Mouse (Mus musculus): ENCODE measurements around the gene Dync2h1. TPM values are rescaled to one million over a fixed set of nuclear protein-coding genes. Genes with fewer than 3 reads are reported as not detected.
"Not testable (repeated sequence)": the region's sequence is repeated elsewhere in the genome, so short reads cannot be mapped to it uniquely, and the experiment has no call there.

Gene Dync2h1
- total RNA-seq, 2 experiments from 2014 or later = 1.4 to 2.4 TPM

DNA sequence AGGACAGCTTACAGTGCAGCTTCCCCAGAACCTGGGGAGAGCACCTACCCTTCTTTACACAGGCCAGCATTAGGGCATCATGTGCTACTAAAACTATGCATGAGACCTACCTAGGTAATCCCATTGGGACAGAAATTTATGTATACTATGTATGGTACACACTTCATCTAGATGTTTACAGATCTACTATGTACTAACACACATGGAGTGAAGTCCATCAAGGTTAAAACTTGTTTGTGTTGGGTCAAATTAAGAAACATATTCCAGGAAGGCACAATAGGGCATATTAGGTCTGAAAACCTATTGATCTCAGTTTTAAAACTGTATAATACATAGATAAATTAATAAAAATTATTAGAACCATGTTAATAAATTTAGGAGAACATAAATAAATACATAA lies 168.6 kb downstream of the Dync2h1 start:
- no peak for DNase-seq

DNA sequence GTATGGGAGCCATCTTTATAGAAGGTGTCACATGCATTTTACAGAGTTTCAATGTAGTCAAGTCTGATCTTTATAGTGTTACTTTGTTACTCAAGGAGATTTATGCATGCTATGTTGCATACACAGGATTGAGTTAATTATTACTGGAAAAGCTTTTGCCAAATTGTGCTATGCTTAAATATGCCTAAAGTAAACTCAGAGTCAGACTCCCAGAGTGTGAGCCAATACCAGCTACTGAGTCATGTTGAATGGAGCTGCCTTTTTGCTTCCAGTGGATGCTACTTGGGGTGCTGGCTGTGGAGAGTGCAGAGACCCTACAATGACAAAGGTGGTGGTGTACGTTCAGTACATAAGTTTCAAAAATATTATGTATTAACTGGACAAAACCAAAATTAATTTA lies 169.5 kb downstream of the Dync2h1 start:
- no peak for DNase-seq

GRCm38 (mm10) chr9:7009785-7010184 lies 174.5 kb downstream of the Dync2h1 start:
- no peak for DNase-seq

- no peak for DNase-seq
Observed at GRCm38 (mm10) chr9:6994865-6995264, 189.4 kb downstream of the Dync2h1 start.

DNA sequence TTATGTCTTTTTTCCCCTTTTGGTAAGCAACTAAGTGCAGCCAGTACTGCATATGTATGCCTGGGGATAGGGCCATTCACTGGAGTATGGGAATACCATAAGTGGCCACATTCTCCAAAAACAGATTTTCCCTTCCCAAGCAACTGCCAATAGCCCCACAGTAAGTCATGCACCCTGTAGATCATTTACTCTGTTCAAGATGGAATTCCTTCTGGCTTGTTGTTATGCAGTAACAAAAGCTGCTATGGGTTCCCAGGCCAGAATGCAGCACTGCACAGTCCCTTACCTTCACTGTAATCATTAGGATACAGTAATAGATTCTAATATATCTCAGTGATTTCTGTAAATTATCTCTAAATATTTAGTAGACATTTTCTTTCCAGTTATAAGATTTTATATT lies 190.0 kb downstream of the Dync2h1 start:
- no peak for DNase-seq

- no peak for DNase-seq
Observed at GRCm38 (mm10) chr9:6988893-6989685, 195.2 kb downstream of the Dync2h1 start.

- DNase-seq = no peak
Observed at GRCm38 (mm10) chr9:6986161-6986560, 198.1 kb downstream of the Dync2h1 start.

- DNase-seq = no peak
Observed at GRCm38 (mm10) chr9:6969171-6969570, 215.1 kb downstream of the Dync2h1 start.

DNA sequence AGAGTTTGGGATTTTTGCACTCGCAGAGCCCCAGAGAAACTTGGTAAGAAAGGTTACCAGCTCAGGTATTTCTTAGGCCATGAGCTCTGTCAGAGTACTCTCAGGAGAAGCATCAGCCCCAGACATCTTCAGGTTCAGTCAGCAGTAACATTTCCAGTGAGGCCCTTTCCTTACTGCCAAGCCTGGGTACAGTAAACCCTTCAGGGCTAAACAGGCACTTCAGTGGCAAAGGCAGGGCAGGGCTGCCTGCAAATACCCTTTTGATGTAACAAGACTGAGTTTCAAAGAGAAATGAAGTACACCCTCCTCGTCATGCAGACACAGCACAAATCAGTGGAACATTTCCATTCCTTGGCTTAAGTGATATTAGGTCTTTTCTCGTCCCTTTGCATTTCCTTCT lies 219.2 kb downstream of the Dync2h1 start:
- DNase-seq = no peak

GRCm38 (mm10) chr9:6958311-6958710 lies 225.9 kb downstream of the Dync2h1 start:
- no peak for DNase-seq

DNA sequence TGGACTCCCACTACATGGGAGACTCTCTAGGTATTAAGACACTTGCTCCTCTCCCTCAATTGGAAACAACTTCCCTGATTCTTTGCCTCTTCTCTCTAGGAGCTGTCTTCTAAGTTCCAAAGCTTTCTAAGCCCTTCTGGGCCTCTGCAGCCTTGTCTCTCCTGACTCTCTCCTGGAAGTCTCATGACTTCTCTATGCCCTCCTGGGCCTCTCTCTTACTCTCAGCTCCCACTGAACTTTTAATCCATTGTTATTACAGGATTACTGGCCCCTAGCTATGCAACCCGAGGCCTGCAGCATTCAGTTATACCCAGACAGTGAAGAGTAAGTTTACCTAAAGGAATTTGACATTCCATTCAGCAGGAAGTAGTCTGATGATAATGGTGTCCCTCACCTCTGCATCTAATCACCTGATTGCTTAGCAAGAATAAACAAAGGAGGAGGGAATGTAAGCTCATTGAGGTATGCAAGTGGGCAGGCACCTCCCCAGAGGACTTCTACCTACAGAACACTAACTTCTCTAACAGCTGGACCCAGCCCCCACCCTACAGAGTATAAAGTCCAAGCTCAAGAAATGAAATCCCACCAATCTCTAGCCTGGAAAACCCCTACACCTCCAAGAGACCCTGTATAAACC lies 256.7 kb downstream of the Dync2h1 start:
- no peak for DNase-seq

DNA sequence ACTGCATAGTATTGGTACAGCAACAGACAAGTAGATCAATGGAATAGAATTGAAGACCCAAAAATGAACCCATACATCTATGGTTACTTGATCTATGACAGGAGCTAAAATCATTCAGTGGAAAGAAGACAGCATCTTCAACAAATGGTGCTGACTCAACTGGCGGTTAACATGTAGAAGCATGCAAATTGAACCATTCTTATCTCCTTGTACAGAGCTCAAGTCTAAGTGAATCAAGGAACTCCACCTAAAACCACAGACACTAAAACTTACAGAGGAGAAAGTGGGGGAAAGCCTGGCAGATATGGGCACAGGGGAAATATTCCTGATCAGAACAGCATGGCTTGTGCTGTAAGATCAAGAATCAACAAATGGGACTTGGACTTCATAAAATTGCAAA lies 270.8 kb downstream of the Dync2h1 start:
- no peak for DNase-seq

GRCm38 (mm10) chr9:6910537-6910936 lies 273.7 kb downstream of the Dync2h1 start:
- not testable (repeated sequence) for DNase-seq

- DNase-seq = no peak
Observed at GRCm38 (mm10) chr9:6901620-6902019, 282.6 kb downstream of the Dync2h1 start.

- DNase-seq = no peak
Observed at GRCm38 (mm10) chr9:6891331-6891730, 292.9 kb downstream of the Dync2h1 start.

DNA sequence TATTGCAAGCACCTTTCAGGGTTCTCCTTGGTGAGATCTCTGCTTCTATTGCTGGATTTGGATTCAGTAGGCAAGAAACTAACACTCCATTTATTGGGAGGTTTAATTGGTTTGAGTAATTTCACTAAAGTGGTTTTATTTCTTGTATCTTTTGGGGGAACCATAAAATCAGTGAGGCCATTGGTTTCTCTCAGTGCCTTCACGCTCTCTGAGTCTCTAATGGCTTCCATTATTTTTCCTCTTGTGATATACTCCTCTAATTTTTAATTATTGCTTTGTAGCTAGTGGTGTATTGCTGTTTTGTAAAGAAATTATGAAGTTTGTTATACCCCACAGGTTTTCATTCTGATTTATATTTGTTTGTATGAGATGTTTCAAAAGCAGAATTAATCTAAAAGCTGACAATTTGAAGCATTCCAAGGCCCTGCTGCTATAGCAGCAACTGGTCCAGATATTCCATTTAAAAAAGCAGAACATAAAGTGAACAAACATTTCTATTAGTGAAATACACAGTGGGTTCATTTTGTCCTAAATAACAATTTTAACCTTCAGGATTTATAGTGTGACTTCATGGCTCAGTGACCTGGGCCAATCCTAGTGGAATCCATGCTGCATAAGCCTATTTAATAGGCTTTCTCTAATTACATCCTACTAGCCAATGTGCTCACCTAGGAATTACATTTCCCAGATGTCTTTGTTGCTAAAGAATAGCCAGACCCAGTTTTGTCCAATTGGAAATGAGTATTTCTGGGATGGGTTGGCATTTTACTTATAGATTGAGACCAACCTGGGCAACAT lies 302.9 kb downstream of the Dync2h1 start:
- DNase-seq = no peak

Other genes starting within 250 kb of the Dync2h1 start
- 10 to 100 TPM; 56.1 to 57.7 TPM for gene Dcun1d5, start 74 bp upstream of the Dync2h1 start, total RNA-seq (2021)
- under 1 TPM in 1 of 2 experiments, not detected in 1; 0.20 TPM for gene Mmp13, start 88.1 kb upstream of the Dync2h1 start, total RNA-seq (2021)
- 1 to 10 TPM in 1 of 2 experiments, under 1 TPM in 1; 0.13 to 1.4 TPM for gene Mmp12, start 159.9 kb upstream of the Dync2h1 start, total RNA-seq (2021)
- not detected for gene Mmp1b, start 203.6 kb upstream of the Dync2h1 start, total RNA-seq (2021)